Mouse (Mus musculus) layer of hippocampus, adult 9-10 months (tissue): ENCODE measurements around the gene Prss43.
"Not testable (repeated sequence)": the region's sequence is repeated elsewhere in the genome, so short reads cannot be mapped to it uniquely, and the experiment has no call there.

Source experiments
- DNase-seq: peaks from one replicate; pipeline ENCODE4 v3.0.0; 2022; ENCODE audit warnings: low spot score

The Prss43 gene

DNA sequence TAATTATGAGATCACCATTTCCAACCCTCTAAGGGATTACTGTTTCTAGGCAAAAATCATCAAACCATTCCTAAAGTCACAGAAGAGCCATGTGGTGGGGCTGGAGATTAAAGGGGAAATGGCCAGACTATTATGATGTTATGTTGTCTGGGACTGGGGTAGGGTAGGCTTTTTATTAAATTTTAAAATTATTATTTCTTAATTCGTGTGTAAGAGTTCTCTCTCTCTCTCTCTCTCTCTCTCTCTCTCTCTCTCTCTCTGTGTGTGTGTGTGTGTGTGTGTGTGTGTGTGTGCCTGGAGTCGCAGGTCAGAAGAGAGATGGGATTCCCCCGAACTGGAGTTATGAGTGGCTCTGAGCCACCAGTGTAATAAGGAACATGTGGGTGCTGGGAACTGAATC lies at the start of gene Prss43:
TSS of gene Prss43 (plus strand) at position 301 of the 400 bp plus-strand sequence.
- DNase-seq = no peak

DNA sequence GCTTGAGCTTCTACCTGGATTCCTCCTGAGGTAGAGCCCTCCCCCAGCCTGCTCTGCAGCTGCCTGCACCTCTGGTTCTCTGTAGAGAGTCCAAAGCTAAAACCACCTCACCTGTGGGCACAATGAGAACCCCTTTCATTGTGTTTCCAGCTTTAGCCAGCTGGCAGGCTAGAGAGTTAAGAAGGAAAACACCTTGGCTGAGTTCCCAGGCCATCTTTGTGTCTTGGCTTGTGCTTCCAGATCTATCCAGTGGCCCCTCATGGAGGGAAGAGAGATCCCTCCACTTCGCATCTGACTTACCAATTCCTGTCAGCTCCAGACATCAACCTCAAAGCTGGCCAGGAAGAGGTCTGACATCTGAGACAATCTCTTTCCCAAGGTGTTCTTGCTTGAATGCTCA lies 48.4 kb upstream of the Prss43 start:
- DNase-seq = no peak

DNA sequence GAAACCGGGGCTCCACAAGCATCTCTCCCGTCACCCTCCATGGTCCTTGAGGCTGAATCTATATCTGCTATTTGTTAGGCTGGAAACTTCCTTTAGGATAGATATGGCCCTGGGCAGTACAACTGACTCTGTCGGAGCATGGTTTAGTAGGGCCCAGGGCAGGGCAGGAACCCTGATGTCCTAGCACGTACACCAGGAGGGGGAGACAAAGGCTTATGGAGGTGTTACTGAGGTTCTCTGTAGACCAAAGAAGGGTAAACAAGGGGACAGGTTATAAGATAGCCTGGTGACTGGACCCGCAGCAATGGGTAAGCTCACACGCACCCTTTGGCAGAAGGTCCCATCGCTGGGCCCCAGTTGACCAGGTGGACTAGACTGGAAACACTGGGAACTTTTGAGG lies 47.9 kb upstream of the Prss43 start:
- no peak for DNase-seq

DNA sequence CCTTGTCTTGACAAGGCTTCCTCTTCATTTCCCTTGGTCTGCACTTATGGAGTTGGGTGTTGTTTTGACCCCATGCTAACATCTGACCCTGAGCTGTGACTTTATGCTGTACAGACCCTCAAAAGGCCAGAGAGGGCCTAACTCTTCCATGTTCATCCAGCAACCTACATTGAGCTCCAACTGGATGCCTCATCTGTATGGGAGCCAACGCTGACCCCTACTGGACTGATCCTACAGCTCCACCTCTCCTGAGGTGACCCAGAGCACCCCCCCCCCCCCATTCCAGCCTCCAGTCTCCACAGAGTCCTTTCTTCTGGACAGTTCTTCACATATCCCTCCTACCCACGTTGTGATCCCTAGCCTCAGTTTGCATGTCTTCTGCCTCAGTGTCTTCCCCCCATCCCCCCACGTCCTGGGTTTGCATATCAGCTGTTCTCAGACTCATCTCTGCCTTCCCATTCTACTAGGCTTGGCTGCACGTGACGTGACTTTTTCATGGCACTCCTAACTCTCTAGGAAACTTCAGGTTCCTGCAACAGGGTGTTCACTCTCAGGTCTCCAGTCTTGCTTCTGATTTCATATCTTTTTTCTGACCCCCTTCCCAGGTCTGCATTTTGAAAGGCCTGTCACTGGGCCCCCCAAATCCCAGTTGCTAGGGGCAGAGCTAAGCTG lies 47.1 kb upstream of the Prss43 start:
- no peak for DNase-seq

DNA sequence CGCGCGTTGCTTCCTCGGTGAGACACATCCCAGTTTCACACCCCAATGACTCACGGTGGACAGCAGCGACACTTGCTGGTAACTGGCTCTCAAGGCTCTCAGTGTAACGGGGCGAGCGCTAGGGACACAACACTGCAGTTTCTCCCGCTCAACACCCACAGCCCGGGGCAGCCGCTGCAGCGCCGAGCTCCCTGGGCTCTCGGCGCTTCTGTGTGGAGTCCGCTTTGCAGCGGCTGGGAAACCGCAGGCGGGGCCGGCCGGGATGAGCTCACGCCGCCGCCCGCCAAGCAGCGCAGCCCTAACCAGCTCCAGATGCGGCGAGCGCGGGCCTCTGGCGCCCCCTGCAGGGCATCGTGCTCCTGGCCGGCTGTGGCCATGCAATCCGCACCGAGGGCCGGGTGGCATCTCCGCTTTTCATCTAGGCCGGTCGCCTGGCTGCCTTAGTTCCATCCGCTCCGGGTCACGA lies 45.2 kb upstream of the Prss43 start:
- peak; percentile 77 for DNase-seq

DNA sequence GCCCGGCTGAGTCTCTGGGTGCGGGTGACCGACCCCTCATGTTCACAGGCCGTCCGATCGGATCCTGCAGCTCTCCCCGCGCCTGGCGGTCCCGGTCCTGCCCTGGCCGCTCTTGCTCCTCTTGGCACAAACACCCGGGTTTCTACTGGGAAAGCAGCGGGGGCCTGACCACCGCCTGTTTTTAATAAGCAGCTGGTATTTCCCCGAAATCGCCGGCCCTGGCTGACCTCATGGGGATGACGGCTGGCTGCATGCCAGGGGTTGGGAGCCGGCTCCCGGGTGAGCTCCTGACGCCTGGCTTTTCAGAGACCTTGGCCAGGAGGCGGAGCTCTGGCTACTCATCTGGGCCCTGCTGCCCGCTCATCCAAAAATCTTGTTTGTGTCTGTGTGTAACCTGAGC lies 44.8 kb upstream of the Prss43 start:
- DNase-seq = peak; percentile 35

DNA sequence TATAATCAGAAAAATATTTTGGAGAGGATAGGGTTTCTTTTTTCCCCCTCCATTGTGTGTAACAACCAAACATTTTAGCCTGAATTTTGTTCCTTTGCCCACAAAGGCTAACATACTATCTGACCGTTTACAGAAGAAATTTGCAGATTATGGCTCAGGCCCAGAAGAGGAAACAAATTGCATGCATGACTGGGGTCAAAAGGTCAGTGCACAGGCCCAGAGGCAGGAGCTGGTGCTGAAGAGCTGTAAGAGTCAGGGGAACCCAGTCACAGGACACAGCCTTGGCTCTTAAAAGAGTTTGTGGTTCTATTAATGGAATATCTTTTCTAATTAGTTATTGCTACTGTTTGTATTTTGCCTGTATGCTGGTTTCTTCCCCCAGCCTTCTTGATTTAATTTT lies 42.9 kb upstream of the Prss43 start:
- DNase-seq = no peak

DNA sequence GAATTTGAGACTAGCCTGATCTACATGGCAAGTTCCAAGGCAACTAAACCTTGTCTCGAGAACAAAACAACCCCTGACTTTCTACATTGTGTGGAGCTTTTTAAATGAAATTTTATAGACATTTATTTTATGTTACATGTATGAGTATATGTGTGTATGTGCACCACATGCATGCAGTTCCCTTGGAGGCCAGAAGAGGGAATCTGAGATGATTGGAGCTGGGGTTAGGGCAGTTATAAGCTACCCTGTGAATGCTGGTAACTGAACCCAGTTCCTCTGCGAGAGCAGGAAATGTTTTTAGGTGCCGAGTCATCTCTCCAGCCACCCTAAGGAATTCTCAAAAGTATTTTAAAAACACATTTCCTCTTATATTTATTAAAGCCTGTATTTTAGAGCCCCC lies 38.3 kb upstream of the Prss43 start:
- DNase-seq = no peak

DNA sequence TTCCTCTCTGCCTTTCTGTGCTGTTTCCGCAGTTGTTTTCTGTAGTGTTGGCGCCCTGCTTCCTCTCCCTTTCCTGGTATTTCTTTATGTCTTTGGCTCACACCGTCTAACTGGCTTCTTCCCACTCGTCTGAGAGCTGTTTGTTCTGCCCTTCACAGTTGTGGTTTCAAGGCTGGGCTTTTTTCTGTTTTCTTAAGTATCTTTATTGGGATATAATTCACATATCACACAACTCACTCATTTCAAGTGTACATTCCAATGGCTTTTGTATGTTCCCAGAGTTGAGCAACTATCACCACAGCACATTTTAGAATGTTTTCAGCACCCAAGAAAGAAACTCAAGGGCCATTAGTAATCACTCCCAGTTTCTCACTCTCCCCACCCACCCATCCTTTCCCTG lies 36.0 kb upstream of the Prss43 start:
- no peak for DNase-seq

DNA sequence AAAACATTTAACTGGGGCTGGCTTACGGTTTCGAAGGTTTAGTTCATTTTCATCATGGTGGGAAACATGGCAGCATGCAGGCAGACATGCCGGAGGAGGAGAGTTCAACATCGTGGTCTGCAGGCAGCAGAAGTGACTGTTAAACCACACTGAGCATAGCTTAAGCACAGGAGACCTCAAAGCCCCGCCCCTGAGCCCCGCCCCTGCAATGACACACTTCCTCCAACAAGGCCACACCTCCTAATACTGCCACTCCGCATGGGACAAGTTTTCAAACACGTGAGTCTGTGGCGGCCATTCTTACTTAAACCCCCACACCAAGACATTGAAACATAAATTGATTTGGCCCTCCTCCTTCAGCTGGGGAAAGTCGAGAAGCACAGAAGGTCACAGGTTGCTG lies 29.5 kb upstream of the Prss43 start:
- no peak for DNase-seq

DNA sequence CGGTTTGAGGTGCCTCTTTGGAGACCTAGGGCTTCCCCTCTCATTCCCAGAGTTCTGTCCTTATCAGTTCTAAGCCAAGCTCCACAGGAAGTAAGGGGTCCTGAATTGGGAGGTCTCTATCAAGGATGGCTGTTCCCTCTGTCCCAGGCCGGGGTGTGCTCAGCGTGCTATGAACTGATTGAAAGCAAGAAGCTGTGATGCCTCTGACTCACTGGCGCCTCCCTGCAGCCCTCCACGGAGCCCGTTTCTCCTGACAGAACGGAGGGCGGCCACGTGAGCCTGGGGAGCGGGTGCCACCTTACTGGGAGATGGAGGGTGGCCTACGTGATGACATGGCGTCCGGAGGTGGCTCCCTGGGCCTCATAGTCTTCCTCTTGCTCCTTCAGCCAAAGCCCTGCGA lies 28.6 kb upstream of the Prss43 start, which contains the start of gene Prss42:
TSS of gene Prss42 (plus strand) at position 301 of the 400 bp plus-strand sequence.
- no peak for DNase-seq

DNA sequence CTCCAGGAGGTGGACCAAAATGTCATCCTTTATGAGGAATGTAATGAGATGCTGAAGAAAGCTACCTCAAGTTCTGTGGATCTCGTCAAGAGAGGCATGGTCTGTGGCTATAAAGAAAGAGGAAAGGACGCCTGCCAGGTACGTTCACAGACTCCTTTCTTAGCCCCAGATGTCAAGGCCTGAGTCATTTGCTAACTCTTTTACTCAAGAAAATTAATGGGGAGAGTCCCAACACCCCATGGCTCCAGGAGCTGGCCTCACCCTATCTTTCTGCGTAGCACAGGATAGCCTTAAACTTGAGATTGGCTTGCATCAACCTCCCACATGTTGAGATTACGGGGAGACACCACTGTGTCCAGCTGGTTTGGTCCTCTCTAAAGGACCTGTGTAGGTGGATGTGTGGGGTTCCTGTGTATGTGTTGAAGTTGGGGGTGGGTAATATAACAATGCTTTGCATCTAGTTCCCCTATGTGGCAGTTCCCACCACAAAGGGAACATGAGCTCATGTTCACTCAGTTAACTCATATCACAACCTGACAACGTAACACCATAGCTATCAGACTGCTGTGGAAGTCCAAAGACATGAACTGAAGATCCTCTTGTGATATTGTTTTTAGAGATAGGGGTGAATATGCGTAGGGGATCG lies 25.5 kb upstream of the Prss43 start:
- DNase-seq = no peak

DNA sequence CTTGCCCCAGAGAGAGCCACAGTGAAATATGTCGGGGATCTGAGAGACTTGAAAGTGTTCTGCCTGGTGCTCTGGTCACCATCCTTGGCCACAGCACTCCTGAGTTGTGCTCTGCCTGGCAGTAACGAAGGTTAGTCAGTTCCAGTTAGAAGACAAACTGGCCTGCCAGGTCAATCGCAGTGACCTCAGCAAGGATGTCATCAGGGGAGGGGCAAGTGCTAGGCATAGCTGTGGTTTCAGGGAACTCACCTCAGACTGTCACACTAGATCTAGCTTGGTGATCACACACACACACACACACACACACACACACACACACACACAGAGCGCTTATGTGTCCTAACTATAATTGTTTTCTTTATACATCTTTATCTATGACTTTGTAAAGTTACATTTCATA lies 23.2 kb upstream of the Prss43 start:
- DNase-seq = no peak

DNA sequence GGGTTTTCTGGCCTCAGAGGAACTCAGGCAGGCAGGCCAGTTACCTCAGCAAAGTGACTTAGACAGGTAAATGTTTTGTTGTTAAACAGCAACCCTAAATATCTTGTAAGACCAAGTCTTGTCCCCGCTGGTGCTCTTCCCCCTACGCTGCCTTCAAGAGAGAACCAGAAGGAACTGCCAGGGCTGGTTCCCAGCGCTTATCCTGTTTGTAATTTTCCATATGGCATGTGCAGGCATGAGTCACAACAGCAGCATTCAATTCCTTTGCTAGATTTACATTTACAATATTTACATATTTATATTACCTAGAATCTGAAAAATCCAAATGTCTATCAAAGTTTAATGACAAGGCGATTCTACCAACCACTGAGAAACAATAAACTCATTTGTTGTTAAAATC lies 16.4 kb upstream of the Prss43 start:
- no peak for DNase-seq

DNA sequence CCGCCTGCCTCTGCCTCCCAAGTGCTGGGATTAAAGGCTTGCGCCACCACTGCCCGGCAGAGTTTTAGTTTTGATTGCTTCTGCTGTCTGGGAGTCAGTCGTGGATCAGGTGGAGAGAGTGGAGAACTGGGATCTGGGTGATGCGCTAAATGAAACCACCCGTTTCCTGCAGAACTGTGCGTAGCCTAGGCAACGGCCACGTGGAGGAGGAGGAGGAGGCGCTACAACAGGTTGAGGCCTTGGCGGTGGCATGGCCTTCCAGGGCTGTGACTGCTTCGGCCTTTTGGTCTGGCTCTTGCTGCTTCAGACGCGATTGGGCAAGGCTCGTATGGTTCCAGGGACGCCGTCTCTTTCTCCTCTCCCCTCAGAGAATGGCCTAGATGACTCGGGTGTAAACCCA lies 12.7 kb upstream of the Prss43 start, which contains the start of gene Prss44:
TSS of gene Prss44 (plus strand) at position 206 of the 400 bp plus-strand sequence.
- DNase-seq = no peak

DNA sequence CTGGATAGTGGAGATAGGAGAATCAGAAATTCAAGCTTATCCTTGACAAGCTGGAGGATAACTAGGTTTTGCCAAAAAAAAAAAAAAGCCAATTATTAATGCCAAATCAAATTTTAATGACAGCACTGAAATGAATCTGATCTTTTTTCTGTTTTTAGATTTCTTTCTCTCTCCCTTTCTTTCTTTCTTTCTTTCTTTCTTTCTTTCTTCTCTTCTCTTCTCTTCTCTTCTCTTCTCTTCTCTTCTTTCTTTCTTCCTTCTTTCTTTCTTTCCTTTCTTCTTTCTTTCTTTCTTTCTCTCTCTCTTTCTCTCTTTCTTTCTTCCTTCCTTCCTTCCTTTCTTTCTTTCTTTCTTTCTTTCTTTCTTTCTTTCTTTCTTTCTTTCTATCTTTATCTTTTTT lies 5.9 kb upstream of the Prss43 start:
- DNase-seq = not testable (repeated sequence)

DNA sequence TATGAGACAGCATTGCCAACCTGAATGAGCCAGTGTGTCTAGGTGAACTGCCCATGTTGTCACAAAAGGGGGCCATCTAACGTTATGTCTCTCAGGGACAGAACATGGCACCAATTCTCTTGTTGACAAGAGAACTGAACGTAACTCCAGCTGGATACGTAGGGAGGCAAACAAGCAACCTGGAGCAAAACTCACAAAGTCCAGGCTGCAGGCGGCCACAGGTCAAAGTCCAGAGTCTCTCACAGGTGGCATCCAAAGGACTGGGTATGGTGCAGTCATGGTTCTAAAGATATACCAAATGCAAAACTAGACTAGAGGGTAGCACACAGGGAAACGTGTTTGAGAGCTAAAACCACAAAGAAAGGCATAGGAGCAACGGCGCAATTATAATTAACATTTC lies 5.1 kb upstream of the Prss43 start:
- no peak for DNase-seq

DNA sequence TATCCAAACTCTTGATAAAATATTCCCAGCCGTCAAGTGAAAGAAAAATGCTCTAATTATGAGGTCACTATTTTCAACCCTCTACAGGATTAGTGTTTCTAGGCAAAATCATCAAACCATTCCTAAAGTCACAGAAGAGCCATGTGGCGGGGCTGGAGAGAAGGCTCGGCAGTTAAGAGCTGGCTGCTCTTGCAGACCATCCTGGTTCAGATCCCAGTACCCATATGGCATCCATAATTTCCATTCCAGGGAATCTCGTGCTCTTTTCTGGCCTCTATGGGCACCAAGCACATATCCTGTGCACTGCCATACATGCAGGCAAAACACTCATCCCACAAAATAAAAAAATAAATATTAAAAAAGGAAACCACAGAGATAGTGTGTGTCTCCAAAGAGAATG lies 1.1 kb upstream of the Prss43 start:
- DNase-seq = no peak

DNA sequence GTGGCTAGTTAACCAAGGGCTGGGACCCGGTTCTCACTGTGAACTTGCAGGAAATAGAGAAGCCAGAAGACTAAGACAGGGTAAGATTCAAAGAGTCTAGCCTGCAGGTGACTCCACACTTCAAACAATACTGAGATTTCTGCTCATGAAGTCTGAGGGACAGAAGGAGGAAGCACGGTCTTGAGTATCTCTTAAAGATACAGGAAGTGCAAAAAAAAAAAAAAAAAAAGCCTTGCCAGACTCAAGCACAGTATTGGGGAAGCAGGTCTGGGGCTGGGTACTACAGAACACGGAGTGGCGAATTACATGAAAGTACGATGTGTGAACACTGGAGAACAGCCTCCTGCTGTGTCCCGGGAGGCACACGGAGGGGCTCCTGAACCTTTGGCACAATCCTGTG lies 658 bp upstream of the Prss43 start:
- no peak for DNase-seq

DNA sequence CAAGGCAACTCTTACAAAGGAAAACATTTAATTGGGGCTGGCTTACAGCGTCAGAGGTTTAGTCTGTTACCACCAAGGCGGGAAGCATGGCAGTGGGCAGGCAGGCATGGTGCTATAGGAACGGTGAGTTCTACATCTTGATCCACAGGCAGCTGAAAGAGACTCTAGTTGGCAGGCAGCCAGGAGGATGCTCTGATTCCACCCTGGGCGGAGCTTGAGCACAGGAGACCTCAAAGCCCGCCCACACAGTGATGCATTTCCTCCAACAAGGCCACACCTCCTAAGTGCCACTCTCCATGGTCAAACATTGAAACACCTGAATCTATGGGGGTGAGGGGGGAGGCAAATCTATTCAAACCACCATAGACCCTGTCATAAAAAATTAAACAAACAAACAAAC lies 6.5 kb downstream of the Prss43 start:
- no peak for DNase-seq

DNA sequence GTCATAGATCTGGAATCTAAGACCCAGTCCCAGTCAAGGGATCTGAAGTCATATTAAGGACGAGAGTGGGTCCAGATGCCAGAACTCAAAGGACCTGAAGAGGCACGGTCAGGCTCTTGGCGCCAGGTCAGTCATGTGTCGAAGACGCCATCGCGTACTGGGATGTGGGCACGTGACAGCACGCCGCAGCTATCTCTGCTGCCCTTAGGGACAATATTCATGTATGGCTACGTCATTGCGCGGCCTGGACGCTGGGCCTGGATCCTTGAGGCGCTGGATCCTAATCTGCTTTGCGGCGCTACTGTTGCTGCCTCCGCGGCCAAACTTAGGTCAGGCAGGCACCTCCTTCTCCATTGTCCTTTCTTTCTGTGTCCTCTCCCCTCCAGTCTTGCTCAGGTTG lies 7.9 kb downstream of the Prss43 start, which contains the start of gene Prss45:
TSS of gene Prss45 (plus strand) at position 178 of the 400 bp plus-strand sequence.
- DNase-seq = no peak

DNA sequence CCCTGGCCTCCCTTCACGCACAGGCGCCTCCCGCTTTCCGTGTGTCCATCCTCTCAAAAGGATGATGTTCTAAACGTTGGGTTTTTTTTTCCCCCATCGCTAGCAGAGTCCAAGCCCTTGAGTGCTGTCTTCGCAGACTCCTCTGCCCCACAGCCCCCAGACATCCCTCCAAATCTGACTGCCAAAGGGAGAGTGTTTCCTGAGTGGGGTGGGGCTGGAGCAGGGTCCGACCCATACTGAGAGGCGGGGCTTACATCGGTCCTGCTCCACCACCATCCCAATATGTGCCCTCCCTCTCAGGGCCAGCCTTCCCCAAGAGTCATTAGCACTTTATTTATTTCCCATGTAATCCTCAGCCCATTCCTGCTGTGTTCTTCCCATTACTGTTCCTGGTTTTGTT lies 8.5 kb downstream of the Prss43 start:
- DNase-seq = no peak

DNA sequence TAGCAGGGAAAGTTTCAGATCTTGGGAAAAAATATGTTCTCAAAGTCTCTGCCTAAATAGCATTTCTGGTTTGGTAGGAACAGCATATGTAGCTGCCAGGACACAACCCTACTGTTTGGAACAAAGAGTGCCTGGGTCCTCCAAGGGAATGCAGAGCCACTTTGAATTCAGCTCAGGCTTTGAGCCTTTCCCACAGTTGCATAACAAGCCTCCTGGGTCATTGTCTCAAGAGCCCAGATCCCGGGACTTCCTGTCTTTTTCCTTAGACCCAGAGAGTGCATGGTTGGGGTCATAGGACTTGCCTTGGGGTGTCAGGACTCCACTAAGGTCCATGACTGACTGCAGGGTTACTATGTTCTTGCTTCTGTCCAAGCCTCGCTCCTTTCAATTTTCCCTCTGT lies 9.6 kb downstream of the Prss43 start:
- DNase-seq = no peak

DNA sequence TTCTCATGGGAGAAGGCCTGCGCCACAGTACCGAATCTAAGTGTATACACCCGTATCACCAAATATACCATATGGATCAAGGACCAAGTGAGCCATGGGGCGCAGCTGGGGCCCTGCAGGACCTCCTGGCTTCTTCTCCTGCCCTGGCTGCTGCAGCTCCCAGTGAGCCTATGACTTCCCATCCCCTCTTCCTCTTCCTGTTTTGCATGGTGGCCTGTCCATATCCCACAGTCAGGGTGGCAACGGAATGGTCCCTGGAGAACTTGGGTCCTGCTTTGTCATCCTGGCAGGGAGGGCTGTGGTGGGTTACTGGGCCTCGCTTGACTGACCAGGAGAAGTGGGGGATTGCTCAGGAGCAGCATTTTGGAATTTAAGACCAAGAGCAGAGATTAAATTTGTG lies 14.4 kb downstream of the Prss43 start:
- DNase-seq = no peak
